Mouse (Mus musculus) kidney, postnatal 14 days (tissue): ENCODE data around the gene Crtc2.
A peak's percentile ranks its signal among the peaks of the same experiment; 100 is the strongest.
"Not testable (repeated sequence)": the region's sequence is repeated elsewhere in the genome, so short reads cannot be mapped to it uniquely, and the experiment has no call there.

ENCODE experiments used
- DNase-seq: peaks from one replicate; pipeline ENCODE4 v3.0.0; 2022; ENCODE audit warnings: mixed read lengths

The Crtc2 gene

DNA sequence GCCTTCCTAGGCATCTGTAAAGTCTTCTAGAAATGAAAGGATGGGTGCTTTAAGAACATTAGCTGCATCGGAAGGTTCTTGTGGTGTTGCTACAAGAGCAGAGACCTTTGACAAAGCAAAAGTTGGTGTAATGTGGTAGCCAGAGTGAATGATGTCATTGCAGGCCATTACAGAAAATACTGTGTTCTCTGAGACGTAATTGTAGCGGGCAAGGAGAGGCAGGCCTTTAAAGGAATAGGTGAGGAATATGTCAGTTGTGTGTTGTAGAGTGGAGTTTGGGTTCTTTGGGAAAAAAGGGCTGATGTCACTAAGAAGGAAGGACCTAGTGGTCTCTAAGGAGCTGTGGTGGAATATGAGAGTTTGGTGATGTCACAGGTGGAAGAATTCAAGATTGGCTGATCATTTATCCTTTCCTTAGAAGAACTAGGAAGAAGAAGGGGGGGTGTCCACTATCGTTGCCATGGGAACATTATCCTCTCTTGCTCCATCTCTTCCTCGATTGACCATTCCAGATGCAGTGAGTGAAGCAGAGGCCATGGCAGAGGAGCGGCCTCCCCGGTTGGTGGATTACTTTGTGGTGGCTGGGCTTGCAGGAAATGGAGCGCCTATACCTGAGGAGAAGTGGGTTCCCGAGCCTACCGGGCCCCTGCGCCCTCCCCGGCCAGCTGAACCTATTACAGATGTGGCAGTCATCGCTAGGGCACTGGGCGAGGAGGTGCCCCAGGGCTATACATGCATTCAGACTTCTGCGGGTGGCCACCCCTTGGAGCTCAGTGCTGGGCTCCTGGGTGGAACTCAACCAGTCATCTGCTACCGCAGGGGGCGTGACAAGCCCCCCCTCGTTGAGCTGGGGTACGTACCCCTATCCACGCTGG is 13.2 kb downstream of the Crtc2 start:
- no peak for DNase-seq

DNA sequence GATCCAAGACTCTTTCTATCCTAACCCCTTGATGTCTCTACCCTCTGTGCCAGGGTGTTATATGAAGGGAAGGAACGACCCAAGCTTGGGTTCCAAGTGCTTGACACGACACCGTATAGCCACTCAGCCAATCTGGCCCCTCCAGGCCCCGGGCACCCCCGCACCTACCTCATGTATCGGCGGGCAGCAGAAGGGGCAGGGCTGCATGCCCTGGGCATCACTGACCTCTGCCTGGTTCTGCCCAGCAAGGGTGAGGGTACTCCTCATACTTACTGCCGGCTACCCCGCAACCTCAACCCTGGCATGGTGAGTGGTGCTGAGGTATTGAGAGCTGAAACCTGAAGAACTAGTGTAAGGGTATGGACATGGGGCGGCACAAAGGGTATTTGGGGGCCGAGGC is 14.2 kb downstream of the Crtc2 start:
- DNase-seq: no peak

DNA sequence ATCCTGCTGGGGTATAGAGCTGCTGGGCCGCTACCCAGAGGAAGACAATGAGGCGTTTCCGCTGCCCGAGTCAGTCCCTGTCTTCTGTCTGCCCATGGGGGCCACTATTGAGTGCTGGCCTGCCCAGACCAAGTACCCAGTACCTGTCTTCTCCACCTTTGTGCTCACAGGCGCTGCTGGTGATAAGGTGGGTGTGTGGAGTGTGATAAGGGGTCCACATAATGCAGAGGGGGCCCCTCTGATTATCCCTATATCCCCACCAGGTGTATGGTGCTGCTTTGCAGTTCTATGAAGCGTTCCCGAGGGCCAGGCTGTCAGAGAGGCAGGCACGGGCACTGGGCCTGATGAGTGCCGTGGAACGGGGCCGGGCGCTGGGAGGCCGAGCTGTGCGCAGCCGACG is 15.0 kb downstream of the Crtc2 start:
- DNase-seq: no peak

DNA sequence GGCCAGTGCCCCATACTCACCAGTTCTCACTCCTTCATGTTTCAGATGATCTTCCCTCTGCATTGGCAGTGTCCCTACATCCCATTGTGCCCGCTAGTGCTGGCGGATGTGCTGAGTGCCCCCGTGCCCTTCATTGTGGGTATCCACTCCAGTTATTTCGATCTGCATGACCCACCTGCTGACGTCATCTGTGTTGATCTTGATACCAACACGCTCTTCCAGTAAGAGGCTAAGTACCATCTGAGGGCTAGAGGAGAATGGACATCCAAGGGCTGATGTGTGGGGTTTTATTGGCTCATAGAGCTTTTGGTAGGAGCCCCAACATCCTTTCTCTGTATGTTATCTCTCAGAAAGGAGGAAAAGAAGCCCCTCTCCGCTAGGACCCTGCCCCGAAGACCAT is 16.8 kb downstream of the Crtc2 start:
- no peak for DNase-seq

DNA sequence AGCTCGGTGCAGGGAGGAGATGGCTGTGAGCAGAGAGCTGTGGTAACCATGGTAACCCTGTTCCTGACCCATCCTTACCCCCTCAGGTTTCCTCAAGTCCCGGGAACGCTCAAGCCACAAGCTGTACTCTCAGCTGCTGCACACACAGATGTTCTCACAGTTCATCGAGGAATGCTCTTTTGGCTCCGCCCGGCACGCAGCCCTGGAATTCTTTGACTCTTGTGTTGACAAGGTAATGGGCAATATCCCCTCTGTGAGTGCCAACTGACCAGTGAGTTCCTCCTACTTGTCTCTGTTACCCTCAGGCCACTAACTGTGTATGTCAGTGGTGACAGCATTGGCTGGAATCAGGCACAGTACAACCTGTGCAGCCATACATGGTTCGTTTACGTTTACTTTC is 18.2 kb downstream of the Crtc2 start:
- no peak for DNase-seq

DNA sequence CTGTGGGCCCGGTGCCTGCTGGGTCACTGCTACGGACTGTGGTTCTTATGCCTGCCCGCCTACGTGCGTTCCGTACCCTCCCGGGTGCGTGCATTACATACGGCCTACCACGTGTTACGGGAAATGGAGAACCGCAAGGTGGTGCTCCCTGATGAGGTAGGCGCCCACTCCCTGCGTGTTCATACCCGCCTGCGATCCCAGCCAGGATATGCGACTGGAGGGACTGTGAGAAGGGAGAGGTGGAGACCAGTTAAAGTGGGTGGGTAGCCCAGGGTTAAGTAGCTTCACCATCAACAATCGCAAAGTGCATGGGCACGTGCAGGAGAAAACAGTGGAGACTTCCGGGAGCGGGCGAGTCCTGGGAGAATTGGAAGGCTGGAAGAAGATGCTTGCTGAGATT is 19.9 kb downstream of the Crtc2 start:
- DNase-seq: no peak

DNA sequence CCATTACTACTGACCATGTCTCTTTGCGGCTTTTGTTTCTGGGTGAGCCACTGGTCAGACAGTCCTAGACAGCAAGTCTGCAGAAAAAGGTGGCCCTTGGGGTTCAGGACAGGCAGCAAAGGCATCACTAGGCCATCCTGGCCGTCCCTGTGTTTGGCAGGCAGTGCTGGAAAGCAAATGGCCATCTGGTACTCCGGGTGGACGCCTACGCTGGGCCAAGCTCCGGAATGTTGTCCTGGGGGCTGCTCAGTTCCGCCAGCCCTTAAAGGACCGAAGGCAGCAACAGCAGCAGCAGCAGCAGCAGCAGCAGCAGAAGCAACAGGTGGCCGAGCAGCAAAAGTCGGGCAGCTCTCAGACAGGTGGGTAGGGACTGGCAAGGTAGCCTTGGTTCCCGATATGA is 21.3 kb downstream of the Crtc2 start:
- no peak for DNase-seq

DNA sequence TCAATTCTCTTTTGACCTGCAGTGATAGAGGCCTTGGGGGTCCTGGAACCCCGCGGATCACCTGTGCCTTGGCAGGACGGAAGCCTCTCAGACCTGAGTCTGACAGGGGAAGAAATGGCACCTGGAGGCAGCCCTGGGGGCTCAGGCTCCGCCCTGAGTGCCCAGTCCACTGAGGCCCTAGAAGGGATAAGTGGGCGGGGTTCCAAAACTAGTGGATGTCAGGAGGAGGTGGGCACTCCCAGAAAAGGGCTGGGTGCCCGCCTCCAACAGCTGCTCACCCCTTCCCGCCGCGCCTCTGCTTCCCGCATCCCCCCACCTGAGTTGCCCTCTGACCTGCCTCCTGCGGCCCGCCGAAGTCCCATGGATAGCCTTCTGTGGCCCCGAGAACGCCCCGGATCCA is 22.9 kb downstream of the Crtc2 start:
- no peak for DNase-seq

DNA sequence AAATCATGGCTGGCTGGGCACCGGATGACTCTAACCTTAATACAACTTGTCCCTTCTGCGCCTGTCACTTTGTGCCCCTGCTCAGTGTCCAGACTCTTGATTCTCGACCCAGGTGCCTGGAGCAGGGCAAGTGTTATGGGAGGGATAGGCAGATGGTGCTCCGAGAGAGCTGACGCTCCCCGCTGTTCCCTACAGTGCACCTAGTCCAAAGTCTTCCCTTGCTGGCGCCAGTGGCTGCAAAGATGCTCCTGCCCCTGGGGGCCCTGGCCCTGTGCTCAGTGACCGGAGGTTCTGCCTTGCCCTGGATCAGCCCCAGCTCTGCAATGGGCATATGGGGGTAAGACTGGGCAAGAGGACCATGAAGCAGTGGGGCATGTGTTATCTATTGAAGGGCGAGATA is 23.8 kb downstream of the Crtc2 start:
- DNase-seq: no peak

DNA sequence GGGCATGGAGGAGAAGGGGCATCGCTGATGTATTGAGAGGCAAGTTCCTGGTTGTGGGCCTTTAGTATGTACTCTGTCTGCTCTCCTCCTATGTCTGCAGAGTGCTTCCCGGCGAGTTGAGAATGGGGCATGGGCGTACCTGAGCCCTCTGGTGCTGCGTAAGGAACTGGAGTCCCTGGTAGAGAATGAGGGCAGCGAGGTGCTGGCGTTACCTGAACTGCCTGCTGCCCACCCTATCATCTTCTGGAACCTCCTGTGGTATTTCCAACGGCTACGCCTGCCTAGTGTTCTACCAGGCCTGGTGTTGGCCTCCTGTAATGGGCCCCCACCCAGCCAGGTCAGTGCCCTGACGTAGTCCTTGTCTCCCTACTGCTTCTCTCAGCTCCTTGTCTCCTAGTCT is 24.2 kb downstream of the Crtc2 start:
- no peak for DNase-seq

DNA sequence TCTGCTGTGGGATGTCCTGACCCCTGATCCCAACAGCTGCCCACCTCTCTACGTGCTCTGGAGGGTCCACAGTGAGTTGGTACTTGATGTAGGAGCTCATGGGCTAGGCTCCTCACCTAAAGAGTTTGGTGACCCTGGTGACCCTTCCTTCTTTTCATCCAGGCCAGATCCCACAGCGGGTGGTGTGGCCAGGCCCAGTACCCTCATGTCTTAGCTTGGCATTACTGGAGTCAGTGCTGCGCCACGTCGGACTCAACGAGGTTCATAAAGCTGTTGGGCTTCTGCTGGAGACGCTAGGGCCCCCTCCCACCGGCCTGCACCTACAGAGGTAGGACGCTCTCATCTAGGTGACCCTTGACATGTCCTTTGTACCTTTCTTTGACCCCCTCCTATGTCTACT is 25.3 kb downstream of the Crtc2 start:
- DNase-seq: no peak

DNA sequence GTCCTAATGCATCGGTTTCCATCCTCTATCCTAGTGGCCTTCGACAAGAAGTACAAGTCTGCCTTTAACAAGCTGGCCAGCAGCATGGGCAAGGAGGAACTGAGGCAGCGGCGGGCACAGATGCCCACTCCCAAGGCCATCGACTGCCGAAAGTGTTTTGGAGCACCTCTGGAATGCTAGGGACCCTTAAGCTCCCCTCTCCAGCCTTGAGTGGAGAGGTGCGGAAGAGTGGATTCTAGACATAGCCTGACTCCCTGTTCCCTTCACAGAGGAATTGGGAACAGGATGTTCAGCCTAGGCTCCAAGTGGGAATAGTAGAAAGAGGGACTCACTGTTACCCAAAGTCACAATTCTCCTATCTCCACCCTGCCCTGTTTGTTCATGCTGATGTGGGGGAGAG is 25.8 kb downstream of the Crtc2 start:
- no peak for DNase-seq

DNA sequence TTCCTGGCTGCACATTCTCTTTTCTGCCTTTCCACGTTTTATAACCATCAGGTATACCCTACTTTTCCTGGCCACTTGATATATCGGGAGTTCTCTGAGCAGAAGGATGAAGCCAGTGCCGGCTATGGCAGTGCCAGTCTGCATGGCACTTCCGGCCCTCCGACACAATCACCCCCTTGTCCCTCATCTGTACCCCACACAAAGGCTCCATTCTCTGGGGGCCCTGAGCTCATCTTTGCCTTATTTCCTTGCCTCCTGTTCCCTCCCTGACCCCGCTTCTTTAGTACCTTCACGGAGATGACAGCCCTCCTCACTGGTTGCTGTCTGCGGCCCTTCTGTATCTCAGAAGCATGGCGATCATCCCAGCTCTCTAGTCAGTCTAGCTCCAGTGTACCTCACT is 26.7 kb downstream of the Crtc2 start:
- no peak for DNase-seq

DNA sequence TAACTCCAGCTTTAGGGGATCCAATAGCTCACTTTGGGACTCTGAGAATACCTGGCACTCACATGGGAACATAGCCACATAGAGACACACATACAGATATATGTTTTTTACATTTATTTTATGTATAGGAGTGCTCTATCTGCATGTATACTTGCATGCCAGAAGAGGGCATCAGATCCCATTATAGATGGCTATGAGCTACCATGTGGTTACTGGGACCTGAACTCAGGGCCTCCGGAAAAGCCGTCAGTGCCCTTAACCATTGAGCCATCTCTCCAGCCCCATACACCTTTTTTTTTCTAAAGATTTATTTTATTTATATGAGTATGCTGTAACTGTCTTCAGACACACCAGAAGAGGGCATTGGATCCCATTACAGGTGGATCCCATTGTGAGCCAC is 30.2 kb downstream of the Crtc2 start:
- DNase-seq: no peak

DNA sequence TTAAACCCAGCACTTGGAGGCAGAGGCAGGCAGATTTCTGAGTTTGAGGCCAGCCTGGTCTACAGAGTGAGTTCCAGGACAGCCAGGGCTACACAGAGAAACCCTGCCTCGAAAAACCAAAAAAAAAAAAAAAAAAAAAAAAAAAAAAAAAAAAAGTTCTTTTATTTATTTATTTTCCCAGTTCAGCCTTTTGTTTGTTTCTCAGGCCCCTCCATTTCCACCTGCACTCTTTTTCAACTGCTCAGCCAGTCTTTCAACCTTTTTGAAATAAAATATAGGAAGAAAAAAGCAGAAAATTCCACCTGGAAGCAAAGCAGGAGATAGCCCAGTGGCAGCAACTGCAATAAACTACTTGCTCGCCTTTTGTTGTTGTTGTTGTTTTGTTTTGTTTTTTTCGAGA is 35.4 kb downstream of the Crtc2 start:
- not testable (repeated sequence) for DNase-seq

DNA sequence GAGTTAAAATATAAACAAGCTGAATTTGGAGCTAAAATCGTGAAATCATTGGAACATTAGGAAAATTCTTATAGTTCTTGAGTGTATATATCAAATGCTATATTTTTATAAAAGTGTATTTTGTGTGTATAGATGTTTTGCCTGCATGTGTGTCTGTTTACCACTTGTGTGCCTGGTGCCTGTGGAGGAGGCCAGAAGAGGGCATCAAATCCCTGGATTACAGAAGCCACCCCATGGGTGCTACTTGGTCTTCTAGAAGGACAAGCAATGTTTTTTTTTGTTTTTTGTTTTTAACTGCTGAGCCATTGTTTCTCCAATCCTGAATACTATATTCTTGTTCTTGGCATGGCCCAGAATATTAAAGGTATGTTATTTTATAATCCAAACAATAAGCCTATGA is 36.6 kb downstream of the Crtc2 start:
- DNase-seq: no peak

DNA sequence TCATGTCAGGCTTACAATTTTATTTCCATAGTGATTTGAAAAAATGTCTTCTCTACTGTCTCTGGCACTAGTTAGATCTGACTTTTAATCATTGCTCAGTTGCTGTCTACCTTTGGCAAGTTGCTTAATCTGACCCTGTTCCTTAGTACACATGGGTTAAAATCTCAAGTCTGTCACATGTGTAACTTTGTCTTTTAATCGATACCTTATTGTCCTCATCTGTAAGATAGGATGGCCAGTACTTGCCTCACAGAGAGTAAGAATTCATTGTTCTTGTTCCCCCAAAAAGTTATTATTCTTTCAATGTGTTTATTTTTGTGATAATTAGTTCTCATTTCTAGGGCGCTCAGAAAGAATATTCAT is 38.0 kb downstream of the Crtc2 start:
- no peak for DNase-seq

DNA sequence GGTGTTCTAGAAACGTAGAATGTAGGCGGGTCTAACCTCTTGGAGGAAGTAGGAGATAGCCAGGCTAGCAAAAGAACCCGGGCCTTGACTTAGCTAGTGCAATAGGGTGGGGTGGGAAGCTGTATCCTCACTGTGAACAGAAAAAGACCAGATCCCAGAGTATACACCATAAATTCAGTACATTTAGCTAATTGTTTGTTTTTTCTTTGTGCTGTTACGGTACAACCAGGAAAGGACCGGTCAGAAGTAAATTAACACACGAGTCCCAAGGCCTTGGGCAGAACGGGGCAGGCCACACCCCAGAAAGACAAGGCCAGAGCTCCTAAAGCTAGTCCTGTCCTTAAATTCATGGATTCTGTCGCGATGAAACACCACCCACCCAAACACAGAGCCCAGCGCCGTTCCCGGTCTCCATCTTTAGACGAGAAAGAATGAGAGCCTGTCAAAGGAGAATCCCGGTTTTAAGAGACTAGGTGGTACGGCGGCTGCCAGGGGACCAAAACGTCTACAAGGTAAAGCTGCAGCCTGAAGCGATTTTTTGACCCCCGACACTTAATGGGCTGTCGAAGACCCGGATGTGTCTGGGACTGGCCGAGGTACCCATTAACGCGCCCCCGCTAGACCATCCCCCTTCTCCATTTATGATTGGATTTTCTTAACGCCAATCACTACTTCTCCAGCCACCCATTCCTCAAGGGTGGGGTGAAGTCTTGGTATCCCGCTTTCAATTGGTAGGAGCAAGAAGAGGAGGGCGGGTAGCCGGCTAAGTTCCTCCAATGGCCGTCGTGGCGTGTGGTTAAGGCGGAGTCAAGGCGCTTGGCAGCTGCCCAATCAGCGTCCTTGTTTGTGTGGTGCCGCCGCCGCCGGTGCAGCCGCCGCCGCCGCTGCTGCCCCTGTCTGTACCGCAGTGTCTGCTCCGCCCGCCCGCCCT is 38.6 kb downstream of the Crtc2 start, which contains the start of gene Gatad2b:
Gene Gatad2b (plus strand): TSS at position 834 of the 931 bp plus-strand sequence.
- DNase-seq: peak; percentile 99

DNA sequence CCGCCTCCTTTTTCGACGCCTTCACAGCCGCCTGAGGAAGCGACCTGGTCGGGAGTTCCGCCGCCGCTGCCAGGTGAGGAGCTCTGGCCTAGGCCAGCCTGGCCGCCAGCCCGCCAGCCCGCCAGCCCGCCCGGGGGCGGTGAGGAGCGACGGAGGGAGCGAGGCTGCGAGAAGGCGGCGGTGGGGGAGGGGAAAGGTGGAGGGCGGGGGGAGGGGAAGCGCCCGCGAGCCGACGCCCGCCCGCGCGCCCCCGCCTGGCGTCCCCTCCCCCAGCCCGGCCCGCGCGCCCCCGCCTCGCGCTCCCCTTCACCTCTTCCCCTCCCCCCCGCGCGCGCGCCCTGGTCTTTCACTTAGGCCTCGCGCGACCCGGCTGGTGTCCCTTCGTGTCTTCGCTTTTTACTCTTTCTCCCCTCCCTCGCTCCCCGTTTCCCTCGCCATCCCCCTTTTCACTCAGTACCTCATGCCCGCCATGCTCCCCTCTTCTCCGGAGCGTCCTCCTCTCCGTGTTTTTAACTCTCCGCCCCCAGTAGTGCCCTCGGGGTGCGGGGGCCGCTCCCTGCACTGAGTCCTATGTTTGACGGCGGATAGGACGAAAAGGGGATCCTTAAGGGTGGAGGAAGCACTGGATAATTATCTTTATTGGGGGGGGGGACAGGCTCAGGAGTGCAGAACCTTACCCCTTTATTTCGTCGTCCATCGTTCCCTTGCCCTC is 39.5 kb downstream of the Crtc2 start:
- DNase-seq: peak; percentile 76

DNA sequence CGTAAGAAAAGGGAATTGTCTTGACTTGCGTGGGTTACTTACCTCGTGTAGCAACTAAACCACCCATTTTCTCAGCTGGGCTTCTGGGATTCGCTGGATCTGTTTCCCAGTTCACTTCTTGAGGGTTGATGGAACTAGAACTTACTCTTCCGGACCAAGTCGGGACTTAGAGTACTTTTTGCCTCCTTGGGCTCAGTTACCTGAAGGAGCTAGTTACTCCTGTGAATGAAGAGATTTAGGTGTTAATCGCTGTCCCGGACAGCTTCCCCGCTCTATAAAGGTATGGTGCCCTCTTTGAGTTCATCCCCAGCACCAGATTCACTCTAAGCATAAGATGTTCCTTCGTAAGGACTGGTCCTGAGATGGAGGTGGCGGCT is 40.1 kb downstream of the Crtc2 start:
- no peak for DNase-seq

DNA sequence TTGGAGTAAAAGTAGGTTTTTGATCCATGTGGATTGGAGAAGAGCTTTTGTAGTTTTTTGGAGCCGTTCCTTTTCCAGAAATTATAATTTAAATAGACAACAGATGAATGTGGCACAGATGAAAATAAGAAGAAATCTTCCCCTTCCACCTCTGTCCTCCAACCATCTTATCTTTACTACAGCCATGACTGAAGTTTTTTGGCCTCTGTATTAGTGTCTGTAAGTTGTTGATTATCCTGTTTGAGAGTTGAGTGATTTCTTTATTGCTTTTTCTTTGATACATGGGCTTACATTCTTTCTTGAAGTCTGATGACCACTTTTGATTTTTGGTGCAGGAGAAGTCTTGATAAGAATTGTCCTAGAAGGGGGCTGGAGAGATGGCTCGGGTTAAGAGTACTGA is 40.7 kb downstream of the Crtc2 start:
- DNase-seq: no peak

DNA sequence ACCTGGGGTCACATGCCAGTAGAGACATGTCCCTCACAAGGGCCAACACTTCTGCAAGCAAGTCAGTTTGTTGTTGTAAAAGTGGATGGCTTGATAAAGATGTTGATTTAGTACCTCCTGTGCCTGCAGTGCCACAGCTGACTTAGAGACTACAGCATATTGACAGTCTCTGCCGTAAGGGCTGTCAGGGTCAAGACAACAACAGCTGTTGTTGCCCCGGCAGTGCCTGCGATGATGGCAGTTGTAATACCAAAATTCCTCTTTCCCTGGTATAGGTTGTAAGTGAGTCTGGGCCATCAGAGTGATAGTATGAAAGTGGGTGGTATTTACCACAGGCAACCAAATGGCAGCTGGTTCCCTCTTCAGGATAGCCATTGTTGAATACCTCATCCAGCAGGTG is 51.8 kb downstream of the Crtc2 start:
- no peak for DNase-seq

DNA sequence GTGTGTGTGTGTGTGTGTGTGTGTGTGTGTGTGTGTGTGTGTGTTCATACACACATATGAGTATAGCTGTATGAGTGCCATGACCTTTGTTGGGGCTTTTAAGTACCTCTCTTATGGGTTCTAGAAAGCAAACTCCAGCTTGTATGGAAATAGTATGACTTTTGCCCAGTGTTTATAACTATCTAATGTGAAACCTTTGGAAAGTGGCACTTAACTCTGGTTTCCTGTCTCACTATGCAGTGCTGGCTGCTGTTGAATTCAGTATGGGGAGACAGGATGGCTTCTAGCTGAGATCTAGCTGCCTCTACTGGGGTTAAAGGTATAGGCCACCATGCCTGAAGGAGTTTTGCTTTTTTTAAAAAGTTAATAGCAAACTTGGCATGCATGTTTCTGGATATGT is 55.6 kb downstream of the Crtc2 start:
- no peak for DNase-seq

DNA sequence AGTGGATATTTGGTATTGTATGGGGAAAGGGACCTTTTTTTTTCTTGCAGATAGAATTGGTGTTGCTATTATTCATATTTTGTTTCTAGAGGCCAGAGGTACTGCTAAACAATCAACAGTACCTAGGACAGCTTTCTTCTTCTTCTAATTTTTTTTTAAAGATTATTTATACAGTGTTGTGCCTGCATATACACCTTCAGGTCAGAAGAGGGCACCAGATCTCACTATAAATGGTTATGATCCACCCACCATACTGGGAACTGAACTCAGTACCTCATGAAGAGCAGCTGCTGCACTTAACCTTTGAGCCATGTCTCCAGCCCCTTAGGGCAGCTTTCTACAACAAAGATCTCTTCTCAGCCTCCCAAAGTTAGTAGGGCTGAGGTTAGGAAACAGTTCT is 59.4 kb downstream of the Crtc2 start:
- DNase-seq: no peak
